Mouse (Mus musculus) hindbrain, embryonic 16.5 days (tissue): ENCODE results near the gene Cmbl. TPM values are rescaled to one million over a fixed set of nuclear protein-coding genes. Genes with fewer than 3 reads are reported as not detected.

ENCODE experiments used
- ATAC-seq: fragments of 200-750 bp; cut with Nextera tagmentation; 2 replicates; pipeline ENCODE4 v1.8.0; 2017; ENCODE audit warnings: moderate TSS enrichment, moderate library complexity
- H3K27ac ChIP-seq: fragments of 300-500 bp; sonication (generic); 2 replicates; pipeline ENCODE4 v1.5.1; 2014; ENCODE audit warnings: low read depth, mild to moderate bottlenecking, control low read depth, low read length, moderate library complexity
- H3K27me3 ChIP-seq: fragments of 300-500 bp; sonication (generic); replicated peaks from 2 replicates; pipeline ENCODE4 v1.6.1; 2014; ENCODE audit warnings: low read length; ENCODE audit not compliant: control insufficient read depth, insufficient read depth
- H3K36me3 ChIP-seq: fragments of 300-500 bp; sonication (generic); 2 replicates; pipeline ENCODE4 v1.6.1; 2014; ENCODE audit warnings: mild to moderate bottlenecking, low read length, moderate library complexity, mixed read lengths; ENCODE audit not compliant: control insufficient read depth, insufficient read depth
- H3K4me1 ChIP-seq: fragments of 300-500 bp; sonication (generic); 2 replicates; pipeline ENCODE4 v1.6.1; 2014; ENCODE audit warnings: low read depth, low read length; ENCODE audit not compliant: control insufficient read depth, insufficient read depth
- H3K4me2 ChIP-seq: fragments of 300-500 bp; sonication (generic); 2 replicates; pipeline ENCODE4 v1.6.1; 2014; ENCODE audit warnings: mild to moderate bottlenecking, low read length, control low read depth, moderate library complexity
- H3K4me3 ChIP-seq: fragments of 300-500 bp; sonication (generic); 2 replicates; pipeline ENCODE4 v1.5.1; 2014; ENCODE audit warnings: mild to moderate bottlenecking, low read length, control low read depth, moderate library complexity
- H3K9ac ChIP-seq: fragments of 300-500 bp; sonication (generic); 2 replicates; pipeline ENCODE4 v1.6.1; 2014; ENCODE audit warnings: low read depth, mild to moderate bottlenecking, control low read depth, low read length, moderate library complexity
- H3K9me3 ChIP-seq: fragments of 300-500 bp; sonication (generic); 2 replicates; pipeline ENCODE4 v1.6.1; 2014; ENCODE audit warnings: mild to moderate bottlenecking, low read length, moderate library complexity; ENCODE audit not compliant: control insufficient read depth
- WGBS: fragments of 180-500 bp; shearing (Covaris S2); extraction: QIAGEN DNeasy Blood & Tissue Kit; methylation state at CpG from one replicate; pipeline ENCODE4 v1.1.7; 2014; 5-methylcytosine and 5-hydroxymethylcytosine counted together
- polyA plus RNA-seq: library from polyadenylated mRNA; unstranded; fragments of >200 nt; fragmentation: Nextera tagmentation; extraction: Ambion mirVana; gene quantifications from 2 replicates; pipeline ENCODE4 v1.2.1, GENCODE M21; 2015

The Cmbl gene
- polyA plus RNA-seq, 1 experiment from 2014 or later: 17.1 TPM

GRCm38 (mm10) chr15:31627277-31628154, 62.3 kb downstream of the Cmbl start:
- no peak overlapping the region for H3K9ac ChIP-seq
- peaks cover 6% of the 10 kb centered on the region for H3K4me1 ChIP-seq
- H3K36me3 ChIP-seq: no peaks in the 10 kb centered on the region
- 35% methylated on average over 12 of the region's 12 CpGs for WGBS
- no peaks in the 10 kb centered on the region for H3K27me3 ChIP-seq
- ATAC-seq: no peak
- no peak overlapping the region for H3K4me3 ChIP-seq
- 0 out of 2 replicates have a peak overlapping the region, but pooled peaks have one; percentile 54 for H3K27ac ChIP-seq
- H3K9me3 ChIP-seq: no peaks in the 10 kb centered on the region
- H3K4me2 ChIP-seq: no peak overlapping the region

DNA sequence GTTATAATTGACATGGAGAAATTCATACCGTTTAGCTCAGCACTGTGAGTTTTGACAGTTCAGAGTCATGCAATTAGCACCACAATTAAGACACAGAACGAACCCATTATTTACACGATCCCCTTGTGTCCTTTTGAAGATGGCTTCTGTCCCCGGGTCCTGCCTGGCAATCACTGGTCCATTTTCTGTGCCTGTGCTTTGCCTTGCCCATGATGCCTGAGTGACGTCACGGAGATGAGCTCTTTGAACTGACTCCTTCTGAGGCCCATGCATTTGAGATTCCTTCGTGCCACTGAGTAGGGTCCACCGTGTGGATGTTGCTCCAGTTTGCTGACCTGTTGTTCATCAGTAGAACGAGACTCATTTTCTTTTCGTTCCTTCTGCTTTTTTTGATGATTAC, 63.0 kb downstream of the Cmbl start:
- Histone ChIP-seq H3K4me1 (peaks cover 6% of the 10 kb centered on the region), H3K9ac (no peak overlapping the region), H3K27me3 (no peaks in the 10 kb centered on the region), H3K9me3 (no peaks in the 10 kb centered on the region), H3K36me3 (no peaks in the 10 kb centered on the region), H3K4me3 (no peak overlapping the region), H3K27ac (no peak overlapping the region), H3K4me2 (no peak overlapping the region)
- 59% methylated on average over 10 of the region's 10 CpGs for WGBS
- no peak for ATAC-seq

GRCm38 (mm10) chr15:31629556-31629955, 64.4 kb downstream of the Cmbl start:
- 92% methylated on average over 3 of the region's 3 CpGs for WGBS
- H3K36me3 ChIP-seq: no peaks in the 10 kb centered on the region
- H3K4me1 ChIP-seq: peaks cover 6% of the 10 kb centered on the region
- no peak overlapping the region for H3K9ac ChIP-seq
- H3K4me2 ChIP-seq: no peak overlapping the region
- no peaks in the 10 kb centered on the region for H3K27me3 ChIP-seq
- ATAC-seq: no peak
- no peak overlapping the region for H3K27ac ChIP-seq
- no peak overlapping the region for H3K4me3 ChIP-seq
- no peaks in the 10 kb centered on the region; the same call in 1 of the 2 replicates for H3K9me3 ChIP-seq

GRCm38 (mm10) chr15:31631396-31631858, 66.2 kb downstream of the Cmbl start:
- Histone ChIP-seq H3K9ac (no peak overlapping the region), H3K4me2 (no peak overlapping the region), H3K27ac (no peak overlapping the region), H3K4me1 (peaks cover 6% of the 10 kb centered on the region), H3K4me3 (no peak overlapping the region), H3K9me3 (no peaks in the 10 kb centered on the region; the same call in 1 of the 2 replicates), H3K27me3 (no peaks in the 10 kb centered on the region), H3K36me3 (no peaks in the 10 kb centered on the region)
- ATAC-seq: 0 out of 2 replicates have a peak, but pooled peaks have one; percentile 58
- WGBS: 66% methylated on average over 12 of the region's 12 CpGs

- H3K4me1 ChIP-seq: peaks cover 6% of the 10 kb centered on the region
- 83% methylated on average over 4 of the region's 4 CpGs for WGBS
Observed at GRCm38 (mm10) chr15:31632478-31632877, 67.3 kb downstream of the Cmbl start.

DNA sequence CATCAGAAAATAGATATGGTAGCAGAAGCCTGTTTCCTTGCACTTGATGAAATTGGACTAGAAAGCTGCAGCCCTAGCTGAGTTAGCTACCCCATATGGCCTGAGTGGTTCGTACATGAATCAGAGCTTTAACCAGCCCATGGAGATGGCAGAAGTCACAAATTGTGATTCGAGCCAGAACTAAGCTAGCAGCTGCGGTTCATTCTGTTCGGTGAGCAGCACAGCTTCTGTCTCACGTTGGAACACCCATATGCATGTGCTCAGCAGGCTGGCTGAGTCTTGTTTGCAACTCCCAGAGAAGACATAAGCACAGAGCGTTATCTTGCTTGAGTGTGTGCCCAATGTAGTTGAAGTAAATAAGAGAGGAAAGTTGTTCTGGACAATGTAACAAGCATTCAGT, 69.4 kb downstream of the Cmbl start:
- Histone ChIP-seq H3K4me1 (no peaks in the 10 kb centered on the region), H3K27ac (no peak overlapping the region), H3K36me3 (no peaks in the 10 kb centered on the region), H3K9ac (no peak overlapping the region), H3K4me2 (no peak overlapping the region), H3K27me3 (no peaks in the 10 kb centered on the region), H3K9me3 (no peaks in the 10 kb centered on the region; the same call in 1 of the 2 replicates), H3K4me3 (no peak overlapping the region)
- peak; percentile 59; the same call in 1 of the 2 replicates for ATAC-seq
- 75% methylated on average over 6 of the region's 6 CpGs for WGBS

More at GRCm38 (mm10) chr15:31632478-31632877, 67.3 kb downstream of the Cmbl start:
- no peak overlapping the region for H3K27ac ChIP-seq
- H3K9ac ChIP-seq: no peak overlapping the region
- no peaks in the 10 kb centered on the region for H3K27me3 ChIP-seq
- H3K4me2 ChIP-seq: no peak overlapping the region
- ATAC-seq: no peak
- H3K9me3 ChIP-seq: no peaks in the 10 kb centered on the region; the same call in 1 of the 2 replicates
- H3K4me3 ChIP-seq: no peak overlapping the region
- no peaks in the 10 kb centered on the region for H3K36me3 ChIP-seq

DNA sequence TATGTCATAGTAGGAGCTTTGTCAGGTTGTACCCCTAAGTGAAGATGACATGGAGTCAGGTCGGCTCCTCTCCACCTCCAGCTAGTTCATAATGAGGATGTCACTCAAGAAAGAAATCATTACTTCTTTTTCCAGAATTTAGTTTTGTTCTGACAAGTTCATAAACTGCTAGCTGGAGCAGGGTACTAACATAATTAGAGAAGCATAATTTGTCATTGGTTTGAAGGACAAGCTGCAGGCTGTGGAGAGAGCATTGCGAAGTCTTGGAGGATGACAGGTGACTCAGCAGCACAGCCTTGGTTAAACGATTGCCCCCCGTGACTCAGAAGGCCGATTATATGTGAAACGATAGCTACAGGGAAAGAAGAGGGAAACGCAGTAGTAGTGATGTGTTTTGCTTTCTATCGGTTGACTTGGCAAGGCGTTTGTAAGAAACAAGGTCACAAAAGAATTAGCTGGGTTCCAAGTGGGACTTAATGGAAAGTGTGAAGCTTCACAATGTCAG, 71.0 kb downstream of the Cmbl start:
- Histone ChIP-seq H3K27ac (no peak overlapping the region), H3K27me3 (no peaks in the 10 kb centered on the region), H3K9me3 (no peaks in the 10 kb centered on the region; the same call in 1 of the 2 replicates), H3K36me3 (no peaks in the 10 kb centered on the region), H3K4me1 (no peaks in the 10 kb centered on the region), H3K4me3 (no peak overlapping the region), H3K4me2 (no peak overlapping the region), H3K9ac (no peak overlapping the region)
- ATAC-seq: no peak
- WGBS: 81% methylated on average over 9 of the region's 9 CpGs
